In genomic region chr19:43642843-43643242, GRCm38 (mm10) we compare ENCODE assay signal across 22 mouse cellular contexts. TPM values are rescaled to one million over a fixed set of nuclear protein-coding genes. Genes with fewer than 3 reads are reported as not detected.
DNase-seq lines count a peak whose midpoint lies in the region; ATAC-seq and TF ChIP-seq lines count a peak whose summit lies in the region.
"Had no signal": no experiment of that assay in that cellular context is flagged by ENCODE, and none has a peak within 500 bp of the region (broad histone marks: within the 10 kb centered on the region; RNA-seq: fewer than 3 reads in every experiment).

No protein-coding gene starts in this region.

- no peak overlapping the region for H3K27ac ChIP-seq in intestine, embryonic 15.5 days
- H3K27ac ChIP-seq in intestine, postnatal 0 days (ENCODE audit: low read depth, low read length) = no peak overlapping the region
- H3K27ac ChIP-seq: embryonic facial prominence, embryonic 10.5 days; embryonic facial prominence, embryonic 12.5 days; forebrain, embryonic 13.5 days; forebrain, embryonic 15.5 days had no signal

- no peak overlapping the region for H3K4me3 ChIP-seq in intestine, embryonic 15.5 days (replicated peaks)
- no peak overlapping the region for H3K4me3 ChIP-seq in intestine, postnatal 0 days (ENCODE audit: low read depth, low read length)
- H3K4me3 ChIP-seq: embryonic facial prominence, embryonic 10.5 days; embryonic facial prominence, embryonic 12.5 days; forebrain, embryonic 13.5 days; forebrain, embryonic 15.5 days had no signal

- no peaks in the 10 kb centered on the region for H3K9me3 ChIP-seq in intestine, embryonic 15.5 days
- no peaks in the 10 kb centered on the region for H3K9me3 ChIP-seq in intestine, postnatal 0 days (ENCODE audit: control insufficient read depth)
- H3K9me3 ChIP-seq: embryonic facial prominence, embryonic 10.5 days; embryonic facial prominence, embryonic 12.5 days; forebrain, embryonic 13.5 days; forebrain, embryonic 15.5 days; G1E had no signal

- peak; percentile 52 for DNase-seq in R1 (ENCODE audit: low read depth, low spot score)
- no peak for DNase-seq in retina, embryonic 14.5 days (ENCODE audit: low spot score)
- no peak for DNase-seq in urinary bladder, adult 2 months (ENCODE audit: low spot score)
- DNase-seq: adrenal gland, adult 8-10 months; adrenal gland, postnatal 14 days; adrenal gland, postnatal 36 days; cerebellum, adult 11-12 months; cerebellum, adult 2 months; cerebellum, adult 9-10 months; cerebellum, postnatal 10 days; cerebellum, postnatal 25 days; forebrain, postnatal 0 days had no signal

- no peak overlapping the region for H3K9ac ChIP-seq in intestine, embryonic 15.5 days
- no peak overlapping the region for H3K9ac ChIP-seq in intestine, postnatal 0 days (ENCODE audit: low read depth, low read length)
- H3K9ac ChIP-seq: embryonic facial prominence, embryonic 12.5 days; forebrain, embryonic 13.5 days; forebrain, embryonic 15.5 days; forebrain, postnatal 0 days had no signal

- 55% methylated on average over 9 of the region's 9 CpGs for WGBS in intestine, embryonic 15.5 days
- 76% methylated on average over 9 of the region's 9 CpGs for WGBS in intestine, postnatal 0 days

- H3K4me1 ChIP-seq in intestine, embryonic 15.5 days (replicated peaks) = no peaks in the 10 kb centered on the region; the same call in none of the 2 replicates
- H3K4me1 ChIP-seq in intestine, postnatal 0 days (replicated peaks; ENCODE audit: control insufficient read depth, insufficient read depth, low read length) = no peaks in the 10 kb centered on the region; the same call in 1 of the 2 replicates
- H3K4me1 ChIP-seq: embryonic facial prominence, embryonic 12.5 days; forebrain, embryonic 13.5 days; forebrain, embryonic 15.5 days had no signal

- no peaks in the 10 kb centered on the region for H3K27me3 ChIP-seq in intestine, embryonic 15.5 days (replicated peaks)
- H3K27me3 ChIP-seq in intestine, postnatal 0 days (replicated peaks; ENCODE audit: control insufficient read depth, insufficient read depth, low read length) = peaks cover 9% of the 10 kb centered on the region; the same call in 1 of the 2 replicates
- H3K27me3 ChIP-seq: embryonic facial prominence, embryonic 12.5 days; forebrain, embryonic 13.5 days; forebrain, embryonic 15.5 days; Patski had no signal

- no peak for ATAC-seq in intestine, embryonic 15.5 days
- no peak for ATAC-seq in intestine, postnatal 0 days
- ATAC-seq: activated CD4-positive, CD25-positive, alpha-beta regulatory T cell, adult 4 months; forebrain, embryonic 13.5 days; forebrain, embryonic 15.5 days; forebrain, postnatal 0 days; Patski had no signal

- no peak for TF ChIP-seq CTCF in intestine, postnatal 0 days (IDR thresholded peaks at IDR 0.05; ENCODE audit: low read depth)

- peak overlapping the region; percentile 34; the same call in 1 of the 2 replicates for H3K4me2 ChIP-seq in intestine, embryonic 15.5 days (replicated peaks)
- no peak overlapping the region for H3K4me2 ChIP-seq in intestine, postnatal 0 days (replicated peaks; ENCODE audit: low read depth)
- H3K4me2 ChIP-seq: embryonic facial prominence, embryonic 12.5 days; forebrain, embryonic 13.5 days; forebrain, embryonic 15.5 days had no signal

- H3K36me3 ChIP-seq in intestine, embryonic 15.5 days = no peaks in the 10 kb centered on the region
- no peaks in the 10 kb centered on the region; the same call in 1 of the 2 replicates for H3K36me3 ChIP-seq in intestine, postnatal 0 days (ENCODE audit: control insufficient read depth, insufficient read depth)
- H3K36me3 ChIP-seq: embryonic facial prominence, embryonic 10.5 days; embryonic facial prominence, embryonic 12.5 days; forebrain, embryonic 15.5 days; G1E had no signal

RNA-seq across cellular contexts. Expression of gene Nkx2-3, which starts 30.7 kb away (rescaled TPM):
- 80.9 and 88.1 TPM in 2 replicates for polyA plus RNA-seq in intestine, embryonic 15.5 days (2015; fragmentation: Nextera tagmentation; extraction: Ambion mirVana)
- polyA plus RNA-seq in intestine, postnatal 0 days (2015; fragmentation: Nextera tagmentation; extraction: Ambion mirVana) = 54.3 and 56.9 TPM in 2 replicates
- polyA plus RNA-seq in urinary bladder, adult 2 months (2012; rRNA removed) = not detected in 2 replicates
- polyA plus RNA-seq: activated CD4-positive, CD25-positive, alpha-beta regulatory T cell, adult 4 months; cerebellum, adult 2 months; cortical plate, adult 2 months; G1E had no signal

RNA-seq across cellular contexts. Expression of gene Slc25a28, which starts 31.8 kb away (rescaled TPM):
- 19.1 and 19.9 TPM in 2 replicates for polyA plus RNA-seq in intestine, embryonic 15.5 days (2015; fragmentation: Nextera tagmentation; extraction: Ambion mirVana)
- polyA plus RNA-seq in intestine, postnatal 0 days (2015; fragmentation: Nextera tagmentation; extraction: Ambion mirVana) = 20.6 and 20.7 TPM in 2 replicates
- polyA plus RNA-seq in urinary bladder, adult 2 months (2012; rRNA removed) = 53.4 and 55.9 TPM in 2 replicates

RNA-seq across cellular contexts. Expression of gene Entpd7, which starts 46.6 kb away (rescaled TPM):
- 21.1 and 24.4 TPM in 2 replicates for polyA plus RNA-seq in intestine, embryonic 15.5 days (2015; fragmentation: Nextera tagmentation; extraction: Ambion mirVana)
- polyA plus RNA-seq in intestine, postnatal 0 days (2015; fragmentation: Nextera tagmentation; extraction: Ambion mirVana) = 61.5 and 65.2 TPM in 2 replicates
- 5.5 and 5.6 TPM in 2 replicates for polyA plus RNA-seq in urinary bladder, adult 2 months (2012; rRNA removed)

Comparison
In these comparisons a context has a peak if more than half of its experiments do, and no peak if none do; other contexts are left out.
1. RNA of gene Nkx2-3, which starts 30.7 kb away (polyA plus RNA-seq): 80.9 to 88.1 TPM in intestine, embryonic 15.5 days and 54.3 to 56.9 TPM in intestine, postnatal 0 days; not detected in urinary bladder, adult 2 months; every median in the first group is over 10 times any median in the second.